Mouse (Mus musculus) cerebellum, postnatal 14 days (tissue): ENCODE data around the gene Musk.
A peak's percentile ranks its signal among the peaks of the same experiment; 100 is the strongest.

Experiments used
- DNase-seq, 2 experiments: peaks; one replicate each; pipeline ENCODE4 v3.0.0; 2021; ENCODE audit warnings: mixed read lengths in 2 of 2

Gene Musk

GRCm38 (mm10) chr4:58320293-58320692 is 34.5 kb downstream of the Musk start:
- peak in 1 of 2 experiments; percentile 20 for DNase-seq

DNA sequence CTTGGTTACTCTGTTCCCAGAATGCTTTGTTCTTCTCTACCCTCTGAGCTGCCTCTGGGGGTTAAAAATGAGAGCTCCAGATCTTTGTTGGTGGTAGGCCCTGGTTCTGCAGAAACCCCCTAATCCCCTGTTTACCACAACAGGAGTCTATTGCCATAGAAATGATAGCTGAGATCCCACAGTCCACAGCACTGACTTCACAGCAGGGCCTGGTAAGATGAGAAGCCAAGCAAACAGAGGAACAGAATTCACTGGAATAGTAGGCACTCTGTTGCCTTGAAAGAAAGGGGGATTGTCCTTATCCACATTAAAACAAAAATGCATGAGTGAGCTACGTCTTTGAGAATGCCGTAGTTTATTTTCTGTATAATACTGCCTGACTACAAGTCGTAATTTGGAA is 41.0 kb downstream of the Musk start:
- no peak for DNase-seq

DNA sequence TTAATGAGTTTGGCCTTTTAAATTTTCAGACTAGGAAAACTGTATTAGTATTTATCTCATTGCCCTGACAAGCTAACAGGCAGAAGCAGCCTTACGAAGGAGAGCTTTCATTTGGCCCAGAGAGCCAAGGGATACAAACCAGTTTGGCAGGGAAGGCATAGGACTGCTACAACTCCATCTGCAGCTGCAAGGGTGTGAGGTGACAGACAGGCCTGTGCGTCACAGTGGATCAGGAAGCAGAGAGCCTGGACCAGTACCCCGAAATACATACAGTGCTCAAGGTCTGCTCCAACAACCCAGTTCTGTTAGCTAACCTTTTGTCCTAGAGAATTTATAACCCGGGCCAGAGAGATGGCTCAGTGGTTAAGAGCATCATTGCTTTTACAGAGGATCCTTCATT is 42.5 kb downstream of the Musk start:
- DNase-seq = no peak

DNA sequence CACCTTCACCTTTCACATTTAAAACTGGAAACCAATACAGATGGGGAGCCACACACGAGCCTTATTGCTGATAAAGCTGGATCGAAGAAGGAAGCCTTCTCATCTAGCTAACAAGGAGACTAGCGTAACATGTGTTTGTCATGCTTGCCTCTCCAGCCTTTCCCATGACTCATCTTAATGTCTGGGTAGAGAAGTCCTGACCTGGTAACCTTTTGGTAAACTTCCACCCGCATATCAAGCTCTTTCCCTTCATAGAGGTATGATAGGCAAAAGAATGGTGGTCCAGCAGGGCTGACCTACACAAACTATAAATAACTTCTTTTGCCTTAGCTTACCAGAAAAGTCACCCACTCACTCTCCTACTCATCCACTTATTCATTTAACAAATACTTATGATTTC is 44.3 kb downstream of the Musk start:
- no peak for DNase-seq

- DNase-seq = no peak
Observed at GRCm38 (mm10) chr4:58330864-58331638, 45.3 kb downstream of the Musk start.

- DNase-seq = no peak
Observed at GRCm38 (mm10) chr4:58332394-58332793, 46.6 kb downstream of the Musk start.

- DNase-seq = no peak
Observed at GRCm38 (mm10) chr4:58336227-58336626, 50.5 kb downstream of the Musk start.

GRCm38 (mm10) chr4:58339226-58339625 is 53.5 kb downstream of the Musk start:
- DNase-seq = no peak

DNA sequence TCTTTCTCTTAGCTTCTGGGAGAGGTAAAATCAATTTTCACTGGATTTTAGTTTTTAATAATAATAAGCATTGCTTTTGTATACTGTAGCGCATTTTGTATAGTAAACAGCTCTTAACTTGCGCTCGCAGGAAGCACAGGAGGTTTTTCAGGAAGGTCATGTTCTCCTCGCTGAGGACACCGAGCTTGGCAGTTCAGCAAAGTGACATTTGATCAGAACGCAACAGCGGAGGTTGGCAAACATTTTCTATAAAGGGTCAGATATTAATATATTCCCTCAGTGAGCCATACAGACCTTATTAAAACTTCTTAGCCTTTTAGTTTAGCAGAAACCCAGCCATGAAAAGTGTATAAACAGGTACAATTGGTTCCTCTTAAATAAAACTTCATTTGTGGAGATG is 64.4 kb downstream of the Musk start:
- DNase-seq = no peak

GRCm38 (mm10) chr4:58351165-58351564 is 65.4 kb downstream of the Musk start:
- no peak for DNase-seq

DNA sequence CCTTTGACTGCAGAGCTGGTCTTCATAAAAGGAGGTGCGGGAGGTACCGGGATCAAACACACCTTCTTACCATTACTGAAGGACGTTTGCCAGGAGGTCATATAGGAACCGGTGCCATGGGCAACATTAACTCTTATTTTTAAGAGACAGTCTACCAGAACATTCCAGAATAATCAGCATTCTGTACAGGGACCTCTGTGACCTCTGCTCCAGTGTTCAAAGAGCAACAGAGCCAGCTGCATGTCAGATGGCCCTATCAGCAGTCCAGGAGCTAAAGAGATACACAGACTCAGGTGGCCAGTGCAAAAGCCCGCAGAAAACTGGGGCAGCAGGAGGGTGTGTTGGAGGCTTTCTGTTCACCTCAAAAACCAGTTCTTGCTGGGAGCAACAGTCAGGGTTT is 65.8 kb downstream of the Musk start:
- DNase-seq = no peak

GRCm38 (mm10) chr4:58358996-58359395 is 73.2 kb downstream of the Musk start:
- DNase-seq = no peak

GRCm38 (mm10) chr4:58365321-58365720 is 79.6 kb downstream of the Musk start:
- no peak for DNase-seq

GRCm38 (mm10) chr4:58371106-58371505 is 85.3 kb downstream of the Musk start:
- no peak for DNase-seq

DNA sequence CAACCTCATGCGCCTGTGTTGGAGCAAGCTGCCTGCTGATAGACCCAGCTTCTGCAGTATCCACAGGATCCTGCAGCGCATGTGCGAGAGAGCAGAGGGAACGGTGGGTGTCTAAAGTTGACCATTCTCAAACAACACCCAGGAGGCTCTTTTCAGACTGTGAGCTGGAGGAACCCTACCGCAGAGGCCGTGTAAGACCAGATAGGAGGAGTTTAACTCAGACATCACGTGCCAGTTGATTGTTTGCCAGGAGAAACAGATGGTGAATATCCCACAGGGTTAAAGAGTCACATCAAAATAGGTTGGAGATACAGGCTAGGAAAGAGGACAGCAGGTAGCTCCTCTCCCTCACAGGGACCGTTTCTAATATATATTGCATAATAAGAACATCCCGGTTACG is 87.8 kb downstream of the Musk start:
- DNase-seq = peak; percentile 85 to 91

- DNase-seq = peak; percentile 85 to 89
Observed at GRCm38 (mm10) chr4:58374141-58374870, 88.5 kb downstream of the Musk start.

GRCm38 (mm10) chr4:58379186-58379585 is 93.4 kb downstream of the Musk start:
- DNase-seq = no peak

GRCm38 (mm10) chr4:58400861-58401341 is 115.1 kb downstream of the Musk start:
- DNase-seq = peak; percentile 67 to 68

DNA sequence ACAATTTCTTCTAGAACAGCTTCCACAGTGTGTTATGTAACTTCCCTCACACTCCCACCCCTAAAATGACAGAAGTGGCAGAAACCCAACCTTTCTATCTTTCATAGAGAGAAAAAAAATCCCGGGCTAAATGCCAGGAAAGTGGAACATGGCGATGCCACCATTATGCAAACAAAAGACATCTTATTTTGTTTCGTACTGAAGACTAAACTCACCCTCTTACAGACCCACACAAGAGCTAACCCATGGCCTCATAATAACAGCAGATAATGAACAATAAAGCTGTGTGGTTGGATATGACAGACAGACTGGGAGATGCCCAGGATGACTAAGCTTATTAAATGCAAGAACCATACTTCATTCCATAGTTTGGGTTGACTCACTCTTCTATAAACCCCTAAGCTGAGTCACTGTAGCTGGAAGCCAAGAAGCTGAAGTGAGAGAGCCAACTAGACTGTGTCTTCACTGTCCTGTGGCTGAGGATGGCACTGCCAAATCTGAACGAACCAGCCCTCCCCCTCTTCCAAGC is 116.3 kb downstream of the Musk start:
- DNase-seq = peak; percentile 38 to 43

- no peak for DNase-seq
Observed at GRCm38 (mm10) chr4:58413188-58414185, 127.7 kb downstream of the Musk start.

DNA sequence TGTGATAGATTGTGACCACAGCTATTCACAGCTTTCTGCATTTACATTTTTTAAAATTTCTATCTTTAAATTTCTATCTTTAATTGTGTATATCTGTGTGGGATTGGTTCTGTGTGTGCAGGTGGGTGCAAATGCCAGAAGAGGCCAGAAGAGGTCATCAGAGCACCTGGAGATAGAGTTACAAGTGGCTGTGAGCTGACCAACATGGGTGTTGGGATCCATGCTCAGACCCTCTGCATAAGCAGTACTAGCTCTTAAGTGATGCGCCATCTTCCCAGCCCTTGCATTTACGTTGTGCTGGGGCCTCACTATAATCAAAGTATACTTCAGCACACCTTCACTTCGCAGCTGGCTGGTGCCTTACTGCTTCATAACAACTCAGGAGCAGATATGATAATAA is 129.8 kb downstream of the Musk start:
- no peak for DNase-seq

DNA sequence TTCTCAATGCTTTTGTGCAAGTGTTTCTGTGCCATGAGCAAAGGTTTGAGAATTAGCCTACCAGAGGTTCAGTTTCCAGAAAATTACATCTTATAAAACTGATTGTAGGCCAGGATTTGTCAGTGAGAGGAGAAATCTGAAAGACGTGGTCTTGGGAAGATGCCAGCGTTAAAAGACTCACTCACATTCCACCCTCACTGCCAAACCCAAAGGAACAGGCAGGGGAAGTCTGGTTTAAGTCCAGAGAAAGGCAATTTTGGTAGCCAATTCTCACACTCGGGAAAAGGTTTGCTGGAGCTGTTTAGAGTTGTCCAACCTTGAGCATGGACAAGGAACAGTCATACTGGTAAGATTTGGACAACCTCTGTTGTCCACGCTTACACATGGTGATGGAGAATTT is 131.6 kb downstream of the Musk start:
- peak in 1 of 2 experiments; percentile 20 for DNase-seq

DNA sequence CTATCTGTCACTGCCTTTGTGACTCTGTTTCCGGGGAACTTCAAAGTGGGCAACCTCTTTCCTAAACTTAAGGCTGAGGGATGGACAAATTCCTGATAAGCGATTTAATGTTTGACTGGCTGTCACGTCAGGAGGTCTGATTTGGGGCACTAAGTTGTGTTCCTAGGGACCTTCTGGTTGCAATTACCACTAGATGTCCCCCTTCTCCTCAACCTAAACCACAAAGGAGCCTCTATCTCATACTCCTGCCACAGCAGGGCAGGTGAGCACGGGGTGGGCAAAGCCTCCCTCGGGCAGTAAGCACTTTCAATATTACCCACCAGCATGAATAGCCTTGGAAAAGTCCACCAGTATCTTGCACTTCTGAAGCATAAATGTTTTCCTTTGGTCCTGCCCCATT is 133.5 kb downstream of the Musk start:
- no peak for DNase-seq
